Mouse (Mus musculus): ENCODE measurements around the gene Trmt2b. TPM values are rescaled to one million over a fixed set of nuclear protein-coding genes. Genes with fewer than 3 reads are reported as not detected.

The Trmt2b gene
- polyA plus RNA-seq, 1 experiment = 9.8 TPM

DNA sequence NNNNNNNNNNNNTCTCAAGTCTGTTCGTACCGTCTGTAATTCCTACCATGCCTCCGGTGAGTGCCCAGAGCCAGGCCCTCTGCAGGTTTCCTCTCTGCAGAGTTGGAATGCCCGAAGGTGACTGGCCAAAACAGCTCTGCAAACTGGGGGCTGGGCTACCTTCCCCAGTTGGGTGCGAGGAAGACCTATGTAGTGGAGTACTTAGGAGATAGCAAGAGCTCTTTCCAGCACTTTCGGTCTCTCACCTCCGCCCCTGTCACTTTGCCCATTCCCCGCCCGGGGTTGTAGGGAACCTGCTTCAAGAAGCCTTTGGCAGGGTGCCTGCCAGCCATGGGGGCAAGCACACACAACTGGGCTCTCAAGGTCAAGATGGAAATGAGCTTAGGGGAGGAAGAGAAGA is 19.5 kb upstream of the Trmt2b start:
- 0 out of 2 replicates have a peak overlapping the region, but pooled peaks have one; percentile 58 for H3K27ac ChIP-seq (ENCODE audit: insufficient read depth, low read length)
- H3K4me1 ChIP-seq (ENCODE audit: control insufficient read depth, insufficient read depth, low read length) = no peaks in the 10 kb centered on the region
- TF ChIP-seq POLR2A (IDR thresholded peaks at IDR 0.05; ENCODE audit: extremely low read depth, insufficient read depth, low read length) = no peak
- no peak for TF ChIP-seq CTCF (IDR thresholded peaks at IDR 0.05; ENCODE audit: extremely low read depth, insufficient read depth, low read length)
- H3K4me3 ChIP-seq (ENCODE audit: insufficient read depth, low read length) = peak overlapping the region; percentile 81

DNA sequence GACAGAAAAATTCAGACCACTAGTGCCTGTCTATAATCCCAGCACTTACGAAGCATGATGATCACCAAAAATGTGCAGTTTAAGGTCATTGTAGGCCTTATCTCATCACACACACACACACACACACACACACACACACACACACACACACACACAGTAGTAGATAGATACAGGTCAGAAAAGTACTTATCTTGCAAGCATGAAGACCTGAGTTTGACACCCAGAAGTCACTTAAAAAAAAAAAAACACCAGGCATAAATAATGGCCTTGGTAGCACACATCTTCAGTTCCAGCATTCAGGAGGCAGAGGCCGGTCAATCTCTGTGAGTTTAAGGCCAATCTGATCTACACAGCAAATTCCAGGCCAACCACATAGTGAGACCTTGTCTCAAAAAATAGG is 10.5 kb upstream of the Trmt2b start:
- no peak for TF ChIP-seq POLR2A (IDR thresholded peaks at IDR 0.05; ENCODE audit: extremely low read depth, insufficient read depth, low read length)
- no peaks in the 10 kb centered on the region for H3K4me1 ChIP-seq (ENCODE audit: control insufficient read depth, insufficient read depth, low read length)
- H3K4me3 ChIP-seq (ENCODE audit: insufficient read depth, low read length) = no peak overlapping the region
- no peak overlapping the region for H3K27ac ChIP-seq (ENCODE audit: insufficient read depth, low read length)

DNA sequence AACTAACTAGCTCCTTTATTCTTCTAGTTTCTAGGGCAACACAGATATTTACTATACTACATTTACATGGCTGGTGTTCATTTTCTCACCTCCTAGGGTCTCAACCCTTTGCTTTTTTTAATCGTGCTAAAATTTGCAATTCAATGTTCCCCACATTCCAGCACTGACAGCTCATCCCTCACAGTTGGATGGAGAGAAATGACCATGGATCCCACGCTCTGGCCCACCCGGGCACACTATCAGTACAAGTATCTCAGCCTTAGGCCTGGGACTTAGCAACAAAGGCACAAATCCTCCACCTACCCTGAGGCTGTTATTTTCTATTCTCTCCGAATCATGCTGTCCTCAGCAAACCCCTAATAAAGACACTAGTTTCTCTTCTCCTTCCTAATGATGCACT is 9.0 kb upstream of the Trmt2b start:
- Histone ChIP-seq H3K4me3 (ENCODE audit: insufficient read depth, low read length) (no peak overlapping the region), H3K4me1 (ENCODE audit: control insufficient read depth, insufficient read depth, low read length) (no peaks in the 10 kb centered on the region), H3K27ac (ENCODE audit: insufficient read depth, low read length) (no peak overlapping the region)
- TF ChIP-seq CTCF (IDR thresholded peaks at IDR 0.05; ENCODE audit: extremely low read depth, insufficient read depth, low read length) (no peak), POLR2A (IDR thresholded peaks at IDR 0.05; ENCODE audit: extremely low read depth, insufficient read depth, low read length) (no peak)

DNA sequence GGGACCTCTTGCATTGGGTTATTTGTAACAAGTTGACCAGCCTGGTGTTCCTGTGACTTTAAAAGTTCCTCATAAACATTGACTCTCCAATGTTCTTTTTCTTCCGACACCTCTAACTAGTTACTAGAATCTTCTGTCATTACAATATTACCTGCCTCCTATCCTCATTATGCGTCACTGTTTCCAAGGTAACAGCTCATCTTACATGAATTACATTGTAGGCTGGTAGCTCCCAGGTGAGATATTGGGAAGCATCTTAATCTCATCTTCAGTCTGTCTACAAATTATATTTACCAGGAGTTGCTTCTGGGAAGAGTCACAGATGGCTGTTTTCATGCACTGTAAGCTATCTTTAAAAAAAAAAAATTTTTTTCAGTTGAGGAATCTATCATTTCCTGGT is 8.3 kb upstream of the Trmt2b start:
- TF ChIP-seq CTCF (IDR thresholded peaks at IDR 0.05; ENCODE audit: extremely low read depth, insufficient read depth, low read length) (no peak), POLR2A (IDR thresholded peaks at IDR 0.05; ENCODE audit: extremely low read depth, insufficient read depth, low read length) (no peak)
- no peaks in the 10 kb centered on the region for H3K4me1 ChIP-seq (ENCODE audit: control insufficient read depth, insufficient read depth, low read length)
- H3K4me3 ChIP-seq (ENCODE audit: insufficient read depth, low read length) = no peak overlapping the region
- no peak overlapping the region for H3K27ac ChIP-seq (ENCODE audit: insufficient read depth, low read length)

DNA sequence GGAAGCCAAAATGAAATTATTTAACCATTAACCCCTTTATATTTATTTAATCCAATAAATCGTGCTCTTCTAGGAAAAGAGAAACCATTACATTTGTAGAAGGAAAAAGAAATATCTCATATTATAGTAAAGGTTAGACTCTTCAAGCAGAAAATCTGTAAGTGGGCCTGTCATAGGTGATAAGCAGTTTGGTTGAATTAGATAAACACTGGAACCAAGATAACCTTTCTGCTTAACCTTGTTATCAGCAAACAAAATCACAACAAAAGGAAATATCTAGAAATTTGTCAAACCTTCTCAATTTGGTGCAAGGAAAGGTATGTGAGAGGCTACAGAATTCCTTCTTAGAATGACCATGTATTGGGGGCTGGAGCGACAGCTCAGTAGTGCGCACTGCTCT is 3.7 kb upstream of the Trmt2b start:
- no peak overlapping the region for H3K27ac ChIP-seq (ENCODE audit: insufficient read depth, low read length)
- H3K4me1 ChIP-seq (ENCODE audit: control insufficient read depth, insufficient read depth, low read length) = no peaks in the 10 kb centered on the region
- no peak overlapping the region for H3K4me3 ChIP-seq (ENCODE audit: insufficient read depth, low read length)
- no peak for TF ChIP-seq CTCF (IDR thresholded peaks at IDR 0.05; ENCODE audit: extremely low read depth, insufficient read depth, low read length)
- TF ChIP-seq POLR2A (IDR thresholded peaks at IDR 0.05; ENCODE audit: extremely low read depth, insufficient read depth, low read length) = no peak

DNA sequence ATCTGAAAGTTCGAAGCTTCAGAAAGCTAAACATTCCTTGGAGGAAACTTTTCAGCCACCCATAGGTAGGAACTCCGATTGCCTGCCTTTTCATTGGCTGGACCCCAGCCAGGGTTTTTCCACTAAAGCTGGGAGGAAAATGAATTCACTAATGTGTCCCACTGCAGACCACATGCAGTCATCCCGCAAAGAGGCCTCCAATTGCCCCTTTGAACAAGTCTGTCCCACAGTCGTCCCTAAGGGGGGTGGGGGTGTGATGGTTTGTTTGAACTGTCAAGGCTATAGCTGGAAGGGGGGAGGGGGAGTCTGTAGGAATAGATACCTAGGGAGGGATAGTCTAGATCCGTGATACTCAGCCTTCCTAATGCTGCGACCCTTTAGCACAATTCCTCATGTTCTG is 1.1 kb downstream of the Trmt2b start:
- no peaks in the 10 kb centered on the region for H3K4me1 ChIP-seq (ENCODE audit: control insufficient read depth, insufficient read depth, low read length)
- H3K27ac ChIP-seq (ENCODE audit: insufficient read depth, low read length) = no peak overlapping the region
- TF ChIP-seq POLR2A (IDR thresholded peaks at IDR 0.05; ENCODE audit: extremely low read depth, insufficient read depth, low read length) (no peak), CTCF (IDR thresholded peaks at IDR 0.05; ENCODE audit: extremely low read depth, insufficient read depth, low read length) (no peak)
- no peak overlapping the region; the same call in 1 of the 2 replicates for H3K4me3 ChIP-seq (ENCODE audit: insufficient read depth, low read length)

DNA sequence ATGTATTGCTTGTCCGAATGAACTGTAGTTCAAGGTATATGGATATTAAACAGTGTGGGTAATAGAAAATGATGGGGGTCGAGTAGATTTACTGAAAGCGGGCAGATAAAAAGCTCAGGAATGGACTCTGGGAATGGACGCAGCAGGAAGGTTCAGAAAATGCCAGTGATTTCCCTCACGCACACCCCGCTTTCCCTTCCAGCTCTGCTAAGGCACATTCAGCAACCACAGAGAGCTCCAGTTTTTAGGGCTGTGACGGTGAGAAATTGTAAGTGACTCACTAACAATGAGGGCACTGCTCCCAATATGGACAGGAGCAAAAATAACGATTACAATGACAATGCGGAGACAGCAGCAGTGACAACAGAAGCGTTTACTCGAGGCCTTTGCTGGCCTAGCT is 14.7 kb downstream of the Trmt2b start:
- no peaks in the 10 kb centered on the region for H3K4me1 ChIP-seq (ENCODE audit: control insufficient read depth, insufficient read depth, low read length)
- no peak overlapping the region for H3K27ac ChIP-seq (ENCODE audit: insufficient read depth, low read length)
- TF ChIP-seq CTCF (IDR thresholded peaks at IDR 0.05; ENCODE audit: extremely low read depth, insufficient read depth, low read length) = no peak
- no peak for TF ChIP-seq POLR2A (IDR thresholded peaks at IDR 0.05; ENCODE audit: extremely low read depth, insufficient read depth, low read length)
- H3K4me3 ChIP-seq (ENCODE audit: insufficient read depth, low read length) = no peak overlapping the region

DNA sequence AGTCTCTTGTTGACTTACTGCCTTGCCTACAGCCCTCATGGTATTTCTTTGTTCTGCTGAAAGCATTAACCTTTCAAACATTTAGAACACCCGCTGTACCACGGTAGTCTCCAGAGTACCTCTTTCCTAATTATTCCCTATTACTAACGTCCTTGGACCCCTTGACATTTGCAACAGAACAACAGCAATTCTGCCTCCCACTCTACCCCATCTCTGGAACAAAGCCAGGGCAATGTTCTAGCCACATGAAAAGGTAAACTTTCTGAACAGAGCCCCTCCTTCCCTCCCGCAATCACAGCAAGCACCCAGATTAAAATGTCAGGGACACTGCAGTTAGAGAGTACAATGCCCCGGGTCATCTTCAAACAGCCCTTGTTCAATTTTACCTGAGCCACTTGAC is 15.6 kb downstream of the Trmt2b start:
- Histone ChIP-seq H3K4me3 (ENCODE audit: insufficient read depth, low read length) (no peak overlapping the region), H3K4me1 (ENCODE audit: control insufficient read depth, insufficient read depth, low read length) (no peaks in the 10 kb centered on the region), H3K27ac (ENCODE audit: insufficient read depth, low read length) (no peak overlapping the region)
- TF ChIP-seq POLR2A (IDR thresholded peaks at IDR 0.05; ENCODE audit: extremely low read depth, insufficient read depth, low read length) (no peak), CTCF (IDR thresholded peaks at IDR 0.05; ENCODE audit: extremely low read depth, insufficient read depth, low read length) (no peak)

DNA sequence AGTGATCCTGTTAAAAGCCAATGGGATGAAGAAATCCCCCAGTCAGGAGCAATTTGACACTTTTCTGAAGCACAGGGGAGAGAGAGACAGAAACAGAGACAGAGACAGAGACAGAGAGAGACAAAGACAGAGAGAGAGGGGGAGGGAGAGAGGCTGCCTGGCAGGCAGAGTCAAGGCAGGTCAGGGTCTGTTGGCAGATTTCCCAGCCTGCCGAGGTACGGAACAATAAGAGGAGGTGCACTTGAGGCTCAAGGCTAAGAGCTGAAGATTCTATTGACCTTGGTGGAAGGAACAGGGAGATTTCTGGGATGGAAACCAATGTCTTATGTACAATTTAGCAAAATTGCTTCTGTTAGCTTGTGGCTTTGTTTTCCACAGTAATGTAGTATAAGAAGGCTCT is 28.6 kb downstream of the Trmt2b start:
- TF ChIP-seq POLR2A (IDR thresholded peaks at IDR 0.05; ENCODE audit: extremely low read depth, insufficient read depth, low read length) (no peak), CTCF (IDR thresholded peaks at IDR 0.05; ENCODE audit: extremely low read depth, insufficient read depth, low read length) (no peak)
- no peaks in the 10 kb centered on the region for H3K4me1 ChIP-seq (ENCODE audit: control insufficient read depth, insufficient read depth, low read length)

DNA sequence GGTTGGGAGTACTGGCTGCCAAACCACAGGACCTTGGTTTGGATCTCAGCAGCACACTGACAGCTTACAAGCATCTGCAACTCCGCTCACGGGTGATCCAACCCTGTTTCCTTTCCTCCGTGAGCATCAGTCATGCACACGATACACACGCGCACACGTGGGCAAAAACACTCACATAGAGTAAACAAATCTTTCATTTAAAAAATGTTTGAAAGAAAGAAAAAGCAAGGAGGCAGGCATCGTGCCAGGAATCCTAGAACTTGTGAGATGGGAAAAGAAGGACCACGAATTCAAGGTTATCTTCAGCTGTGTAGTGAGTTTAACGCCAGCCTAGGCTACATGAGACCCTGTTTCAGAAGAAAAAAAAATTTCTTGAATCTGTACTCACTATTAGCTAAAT is 30.8 kb downstream of the Trmt2b start:
- H3K4me3 ChIP-seq (ENCODE audit: insufficient read depth, low read length) = no peak overlapping the region
- no peak overlapping the region for H3K27ac ChIP-seq (ENCODE audit: insufficient read depth, low read length)
- H3K4me1 ChIP-seq (ENCODE audit: control insufficient read depth, insufficient read depth, low read length) = no peaks in the 10 kb centered on the region
- no peak for TF ChIP-seq POLR2A (IDR thresholded peaks at IDR 0.05; ENCODE audit: extremely low read depth, insufficient read depth, low read length)
- TF ChIP-seq CTCF (IDR thresholded peaks at IDR 0.05; ENCODE audit: extremely low read depth, insufficient read depth, low read length) = no peak

More for the DNA sequence above, 28.6 kb downstream of the Trmt2b start:
- no peak overlapping the region for H3K4me3 ChIP-seq (ENCODE audit: insufficient read depth, low read length)
- H3K27ac ChIP-seq (ENCODE audit: insufficient read depth, low read length) = no peak overlapping the region

DNA sequence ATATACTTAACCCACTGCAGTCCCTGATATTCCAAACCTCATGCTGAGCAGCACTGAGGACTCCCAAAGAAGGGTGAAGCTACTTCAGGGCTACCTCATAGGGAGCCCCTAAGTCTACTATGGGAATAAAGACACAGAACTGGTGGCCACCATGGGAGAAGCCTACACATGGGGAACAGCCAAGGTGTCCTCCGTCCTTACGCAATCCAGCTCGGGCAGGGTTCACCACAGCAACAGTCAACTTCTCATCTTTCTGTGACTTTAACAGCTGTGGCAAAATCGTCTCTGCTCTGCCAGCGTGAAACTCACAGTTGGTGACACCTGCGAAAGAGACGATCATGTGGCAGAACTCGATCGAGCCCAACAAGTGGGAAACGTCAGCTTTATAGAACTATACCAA is 38.5 kb downstream of the Trmt2b start:
- Histone ChIP-seq H3K4me3 (ENCODE audit: insufficient read depth, low read length) (no peak overlapping the region), H3K4me1 (ENCODE audit: control insufficient read depth, insufficient read depth, low read length) (no peaks in the 10 kb centered on the region), H3K27ac (ENCODE audit: insufficient read depth, low read length) (no peak overlapping the region)
- TF ChIP-seq POLR2A (IDR thresholded peaks at IDR 0.05; ENCODE audit: extremely low read depth, insufficient read depth, low read length) (no peak), CTCF (IDR thresholded peaks at IDR 0.05; ENCODE audit: extremely low read depth, insufficient read depth, low read length) (no peak)

Measured in cortical plate, adult 2 months (tissue).